Mouse (Mus musculus) small intestine, adult 2 months (tissue): ENCODE measurements around the gene Pear1.

Experiments
- CTCF ChIP-seq: fragments of 200-500 bp; IDR thresholded peaks from 2 replicates; pipeline ENCODE4 v1.5.1; 2012; ENCODE audit warnings: low read depth, mild to moderate bottlenecking, control low read depth, inconsistent platforms, low read length, moderate library complexity, mixed read lengths; ENCODE audit not compliant: insufficient replicate concordance, insufficient read length; ENCODE audit errors: extremely low read depth
- POLR2A ChIP-seq: fragments of 200-500 bp; IDR thresholded peaks from 2 replicates; pipeline ENCODE4 v1.6.1; 2012; ENCODE audit warnings: low read depth, mild to moderate bottlenecking, control low read depth, inconsistent platforms, low read length, moderate library complexity

DNA sequence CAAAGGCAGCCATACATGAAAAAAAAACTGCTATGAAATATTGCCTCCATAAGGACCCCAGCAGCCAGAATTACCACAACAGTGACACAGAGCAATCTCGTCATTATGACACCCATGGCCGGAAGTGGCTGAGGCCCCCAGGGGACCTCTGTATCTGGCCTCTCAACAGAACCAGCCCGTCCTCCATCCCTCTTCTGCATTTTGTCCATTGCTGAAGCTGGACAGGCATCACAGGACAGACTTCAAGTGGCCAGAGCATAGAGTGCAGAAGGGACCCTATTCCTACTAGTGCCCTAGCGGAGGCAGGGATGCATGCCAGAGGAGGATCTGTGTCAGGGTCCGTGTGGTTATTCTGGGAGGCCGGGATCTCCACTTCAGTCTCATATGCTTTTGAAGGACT lies 7.9 kb downstream of the Pear1 start:
- TF ChIP-seq CTCF (no peak), POLR2A (no peak)
